Mouse (Mus musculus): ENCODE data around the gene Pibf1.

DNA sequence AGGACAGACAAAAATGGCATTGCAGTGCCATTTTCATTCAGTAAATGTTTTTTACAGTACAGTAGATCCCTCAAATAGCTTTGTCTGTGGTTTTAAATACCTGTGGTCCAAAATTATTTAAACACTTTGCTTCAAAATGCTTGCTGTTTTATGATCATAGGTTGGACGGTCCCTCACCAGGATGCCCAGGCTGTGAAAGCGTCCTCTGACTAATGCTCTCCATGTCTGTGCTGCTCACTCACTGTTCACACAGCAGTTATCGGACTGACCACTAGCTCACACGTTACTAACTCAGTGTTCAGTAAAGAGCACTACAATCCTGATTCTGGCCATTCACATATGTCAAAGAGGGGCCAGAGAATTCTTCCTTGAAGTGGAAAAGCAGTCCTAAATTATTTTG is 28.1 kb upstream of the Pibf1 start:
- TF ChIP-seq CTCF (IDR thresholded peaks at IDR 0.05; ENCODE audit: low read depth), result no peak
- no peak for TF ChIP-seq EP300 (IDR thresholded peaks at IDR 0.05; ENCODE audit: low read depth)
